Mouse (Mus musculus) limb, embryonic 13.5 days (tissue): ENCODE measurements around the gene Cotl1. TPM values are rescaled to one million over a fixed set of nuclear protein-coding genes. Genes with fewer than 3 reads are reported as not detected.
A peak's percentile ranks its signal among the peaks of the same experiment; 100 is the strongest.

ENCODE experiments used
- ATAC-seq: fragments of 200-750 bp; cut with Nextera tagmentation; 2 replicates; pipeline ENCODE4 v1.8.0; 2017; ENCODE audit warnings: low read depth, moderate number of reproducible peaks, moderate TSS enrichment; ENCODE audit not compliant: low FRiP score
- H3K27ac ChIP-seq: fragments of 300-500 bp; sonication (generic); 2 replicates; pipeline ENCODE4 v1.5.1; 2015; ENCODE audit warnings: inconsistent platforms, mild to moderate bottlenecking, moderate library complexity
- H3K27me3 ChIP-seq: fragments of 300-500 bp; sonication (generic); 2 replicates; pipeline ENCODE4 v1.6.1; 2015; ENCODE audit warnings: mild to moderate bottlenecking, inconsistent platforms
- H3K36me3 ChIP-seq: fragments of 300-500 bp; sonication (generic); 2 replicates; pipeline ENCODE4 v1.6.1; 2015; ENCODE audit warnings: inconsistent platforms, mild to moderate bottlenecking, moderate library complexity
- H3K4me1 ChIP-seq: fragments of 300-500 bp; sonication (generic); 2 replicates; pipeline ENCODE4 v1.6.1; 2015; ENCODE audit warnings: inconsistent platforms
- H3K4me2 ChIP-seq: fragments of 300-500 bp; sonication (generic); replicated peaks from 2 replicates; pipeline ENCODE4 v1.6.1; 2015; ENCODE audit warnings: inconsistent platforms, mild to moderate bottlenecking, moderate library complexity
- H3K4me3 ChIP-seq: fragments of 300-500 bp; sonication (generic); 2 replicates; pipeline ENCODE4 v1.5.1; 2015; ENCODE audit warnings: moderate library complexity, mild to moderate bottlenecking, inconsistent platforms
- H3K9ac ChIP-seq: fragments of 300-500 bp; sonication (generic); 2 replicates; pipeline ENCODE4 v1.6.1; 2015; ENCODE audit warnings: mild to moderate bottlenecking, inconsistent platforms
- H3K9me3 ChIP-seq: fragments of 300-500 bp; sonication (generic); 2 replicates; pipeline ENCODE4 v1.6.1; 2016; ENCODE audit warnings: inconsistent platforms
- WGBS: fragments of 180-500 bp; shearing (Covaris S2); methylation state at CpG from one replicate; pipeline ENCODE4 v1.1.7; 2015; 5-methylcytosine and 5-hydroxymethylcytosine counted together
- polyA plus RNA-seq: library from polyadenylated mRNA; unstranded; fragments of >200 nt; fragmentation: Nextera tagmentation; extraction: Ambion mirVana; gene quantifications from 2 replicates; pipeline ENCODE4 v1.2.1, GENCODE M21; 2015

Cotl1 gene
- polyA plus RNA-seq, 1 experiment from 2014 or later = 67.8 TPM

GRCm38 (mm10) chr8:119838100-119838982, 2.0 kb downstream of the Cotl1 start:
- Histone ChIP-seq H3K36me3 (no peaks in the 10 kb centered on the region), H3K9me3 (no peaks in the 10 kb centered on the region), H3K4me1 (peaks cover 38% of the 10 kb centered on the region), H3K4me2 (peak overlapping the region; percentile 93), H3K27ac (no peak overlapping the region), H3K27me3 (no peaks in the 10 kb centered on the region), H3K9ac (peak overlapping the region; percentile 83), H3K4me3 (peak overlapping the region; percentile 66)
- ATAC-seq = no peak
- 75% methylated on average over 19 of the region's 19 CpGs for WGBS

- no peaks in the 10 kb centered on the region for H3K27me3 ChIP-seq
- H3K9ac ChIP-seq = peak overlapping the region; percentile 50
- no peak overlapping the region for H3K27ac ChIP-seq
- no peak for ATAC-seq
- H3K9me3 ChIP-seq = no peaks in the 10 kb centered on the region
- H3K4me3 ChIP-seq = peak overlapping the region; percentile 10; the same call in 1 of the 2 replicates
- 38% methylated on average over 10 of the region's 10 CpGs for WGBS
- peaks cover 46% of the 10 kb centered on the region for H3K4me1 ChIP-seq
- no peaks in the 10 kb centered on the region for H3K36me3 ChIP-seq
- peak overlapping the region; percentile 93 for H3K4me2 ChIP-seq
Observed at GRCm38 (mm10) chr8:119837553-119838071, 2.7 kb downstream of the Cotl1 start.

GRCm38 (mm10) chr8:119836831-119837230, 3.5 kb downstream of the Cotl1 start:
- ATAC-seq = no peak
- no peak overlapping the region for H3K4me3 ChIP-seq
- WGBS = 78% methylated on average over 4 of the region's 4 CpGs
- no peaks in the 10 kb centered on the region for H3K27me3 ChIP-seq
- H3K9me3 ChIP-seq = no peaks in the 10 kb centered on the region
- peak overlapping the region; percentile 2; the same call in 1 of the 2 replicates for H3K9ac ChIP-seq
- H3K36me3 ChIP-seq = no peaks in the 10 kb centered on the region
- H3K4me2 ChIP-seq = no peak overlapping the region
- H3K27ac ChIP-seq = no peak overlapping the region
- peaks cover 54% of the 10 kb centered on the region for H3K4me1 ChIP-seq

- Histone ChIP-seq H3K27ac (no peak overlapping the region), H3K9ac (no peak overlapping the region), H3K36me3 (no peaks in the 10 kb centered on the region), H3K4me2 (no peak overlapping the region), H3K9me3 (no peaks in the 10 kb centered on the region), H3K27me3 (no peaks in the 10 kb centered on the region), H3K4me3 (no peak overlapping the region), H3K4me1 (peaks cover 61% of the 10 kb centered on the region)
- ATAC-seq = no peak
- 83% methylated on average over 5 of the region's 5 CpGs for WGBS
Observed at GRCm38 (mm10) chr8:119835270-119835669, 5.1 kb downstream of the Cotl1 start.

GRCm38 (mm10) chr8:119834676-119835075, 5.7 kb downstream of the Cotl1 start:
- Histone ChIP-seq H3K9ac (no peak overlapping the region), H3K4me1 (peaks cover 64% of the 10 kb centered on the region)

GRCm38 (mm10) chr8:119832931-119833330, 7.4 kb downstream of the Cotl1 start:
- H3K27ac ChIP-seq = no peak overlapping the region
- H3K9ac ChIP-seq = no peak overlapping the region
- H3K36me3 ChIP-seq = no peaks in the 10 kb centered on the region
- no peak overlapping the region for H3K4me2 ChIP-seq
- H3K4me3 ChIP-seq = no peak overlapping the region
- 27% methylated on average over 5 of the region's 5 CpGs for WGBS
- peaks cover 60% of the 10 kb centered on the region for H3K4me1 ChIP-seq
- no peaks in the 10 kb centered on the region for H3K27me3 ChIP-seq
- no peak for ATAC-seq
- no peaks in the 10 kb centered on the region for H3K9me3 ChIP-seq

More at GRCm38 (mm10) chr8:119834676-119835075, 5.7 kb downstream of the Cotl1 start:
- Histone ChIP-seq H3K4me3 (no peak overlapping the region), H3K27ac (no peak overlapping the region), H3K9me3 (no peaks in the 10 kb centered on the region), H3K27me3 (no peaks in the 10 kb centered on the region), H3K36me3 (no peaks in the 10 kb centered on the region), H3K4me2 (no peak overlapping the region)
- no peak for ATAC-seq
- 79% methylated on average over 6 of the region's 6 CpGs for WGBS

GRCm38 (mm10) chr8:119832101-119832617, 8.2 kb downstream of the Cotl1 start:
- no peaks in the 10 kb centered on the region for H3K9me3 ChIP-seq
- H3K36me3 ChIP-seq = no peaks in the 10 kb centered on the region
- 58% methylated on average over 7 of the region's 7 CpGs for WGBS
- H3K4me2 ChIP-seq = peak overlapping the region; percentile 48
- no peak for ATAC-seq
- peak overlapping the region; percentile 36; the same call in 1 of the 2 replicates for H3K9ac ChIP-seq
- no peaks in the 10 kb centered on the region for H3K27me3 ChIP-seq
- no peak overlapping the region for H3K4me3 ChIP-seq
- peaks cover 54% of the 10 kb centered on the region for H3K4me1 ChIP-seq
- H3K27ac ChIP-seq = peak overlapping the region; percentile 23; the same call in 1 of the 2 replicates

- Histone ChIP-seq H3K27me3 (no peaks in the 10 kb centered on the region), H3K9me3 (no peaks in the 10 kb centered on the region), H3K4me2 (peak overlapping the region; percentile 48), H3K4me1 (peaks cover 54% of the 10 kb centered on the region), H3K4me3 (no peak overlapping the region), H3K27ac (peak overlapping the region; percentile 23; the same call in 1 of the 2 replicates), H3K9ac (0 out of 2 replicates have a peak overlapping the region, but pooled peaks have one; percentile 36), H3K36me3 (no peaks in the 10 kb centered on the region)
- peak; percentile 64 for ATAC-seq
- WGBS = 29% methylated on average over 20 of the region's 20 CpGs
Observed at GRCm38 (mm10) chr8:119831336-119831995, 8.9 kb downstream of the Cotl1 start.

- no peak overlapping the region for H3K4me3 ChIP-seq
- H3K9me3 ChIP-seq = no peaks in the 10 kb centered on the region
- no peak overlapping the region for H3K9ac ChIP-seq
- H3K27ac ChIP-seq = no peak overlapping the region
- peaks cover 54% of the 10 kb centered on the region for H3K4me1 ChIP-seq
- H3K4me2 ChIP-seq = no peak overlapping the region
- no peak for ATAC-seq
- H3K27me3 ChIP-seq = no peaks in the 10 kb centered on the region
- H3K36me3 ChIP-seq = no peaks in the 10 kb centered on the region
- 65% methylated on average over 7 of the region's 7 CpGs for WGBS
Observed at GRCm38 (mm10) chr8:119830589-119830988, 9.8 kb downstream of the Cotl1 start.

- H3K4me2 ChIP-seq = no peak overlapping the region
- no peak overlapping the region for H3K27ac ChIP-seq
- no peaks in the 10 kb centered on the region for H3K27me3 ChIP-seq
- 47% methylated on average over 16 of the region's 16 CpGs for WGBS
- no peaks in the 10 kb centered on the region for H3K36me3 ChIP-seq
- no peak for ATAC-seq
- H3K9ac ChIP-seq = no peak overlapping the region
- H3K9me3 ChIP-seq = no peaks in the 10 kb centered on the region
- H3K4me1 ChIP-seq = peaks cover 57% of the 10 kb centered on the region
- H3K4me3 ChIP-seq = no peak overlapping the region
Observed at GRCm38 (mm10) chr8:119829870-119830580, 10.3 kb downstream of the Cotl1 start.

- Histone ChIP-seq H3K27ac (no peak overlapping the region), H3K9me3 (no peaks in the 10 kb centered on the region), H3K4me2 (no peak overlapping the region), H3K4me1 (peaks cover 61% of the 10 kb centered on the region), H3K4me3 (no peak overlapping the region), H3K27me3 (no peaks in the 10 kb centered on the region), H3K36me3 (no peaks in the 10 kb centered on the region), H3K9ac (no peak overlapping the region)
- no peak for ATAC-seq
- WGBS = 73% methylated on average over 13 of the region's 13 CpGs
Observed at GRCm38 (mm10) chr8:119829420-119829819, 10.9 kb downstream of the Cotl1 start.
